Mouse (Mus musculus) c-Kit-positive CD71-positive TER-119-positive erythroid progenitor cells, embryonic 14.5 days (primary cell): ENCODE measurements around the gene Fam129a.

Experiments used
- DNase-seq: peaks from one replicate; pipeline ENCODE4 v3.0.0-alpha.2; 2013; ENCODE audit warnings: low spot score

Fam129a gene

GRCm38 (mm10) chr1:151626631-151627030 lies 55.6 kb downstream of the Fam129a start:
- no peak for DNase-seq

GRCm38 (mm10) chr1:151627141-151627540 lies 56.2 kb downstream of the Fam129a start:
- no peak for DNase-seq

GRCm38 (mm10) chr1:151629591-151630250 lies 58.7 kb downstream of the Fam129a start:
- no peak for DNase-seq

GRCm38 (mm10) chr1:151630251-151630628 lies 59.3 kb downstream of the Fam129a start:
- DNase-seq, result no peak

- DNase-seq, result no peak
Measured at GRCm38 (mm10) chr1:151631061-151631460, 60.1 kb downstream of the Fam129a start.

- no peak for DNase-seq
Measured at GRCm38 (mm10) chr1:151631703-151632294, 60.8 kb downstream of the Fam129a start.

GRCm38 (mm10) chr1:151632567-151633356 lies 61.8 kb downstream of the Fam129a start:
- DNase-seq, result no peak

GRCm38 (mm10) chr1:151636637-151637036 lies 65.7 kb downstream of the Fam129a start:
- no peak for DNase-seq

GRCm38 (mm10) chr1:151637351-151637922 lies 66.5 kb downstream of the Fam129a start:
- DNase-seq, result no peak

- DNase-seq, result no peak
Measured at GRCm38 (mm10) chr1:151638357-151638756, 67.4 kb downstream of the Fam129a start.

- DNase-seq, result no peak
Measured at GRCm38 (mm10) chr1:151638770-151639169, 67.8 kb downstream of the Fam129a start.

GRCm38 (mm10) chr1:151646380-151646779 lies 75.4 kb downstream of the Fam129a start:
- DNase-seq, result no peak

- DNase-seq, result no peak
Measured at GRCm38 (mm10) chr1:151648099-151648498, 77.1 kb downstream of the Fam129a start.

- no peak for DNase-seq
Measured at GRCm38 (mm10) chr1:151657042-151657605, 86.1 kb downstream of the Fam129a start.

GRCm38 (mm10) chr1:151658291-151658830 lies 87.4 kb downstream of the Fam129a start:
- no peak for DNase-seq

GRCm38 (mm10) chr1:151659636-151660035 lies 88.7 kb downstream of the Fam129a start:
- DNase-seq, result no peak

- no peak for DNase-seq
Measured at GRCm38 (mm10) chr1:151660251-151660650, 89.3 kb downstream of the Fam129a start.

GRCm38 (mm10) chr1:151660883-151661282 lies 89.9 kb downstream of the Fam129a start:
- no peak for DNase-seq

- no peak for DNase-seq
Measured at GRCm38 (mm10) chr1:151661684-151662439, 90.9 kb downstream of the Fam129a start.

GRCm38 (mm10) chr1:151662958-151663357 lies 92.0 kb downstream of the Fam129a start:
- no peak for DNase-seq

- DNase-seq, result no peak
Measured at GRCm38 (mm10) chr1:151664384-151664783, 93.4 kb downstream of the Fam129a start.
